Mouse (Mus musculus): Measurements from ENCODE around the gene Olfr493. TPM values are rescaled to one million over a fixed set of nuclear protein-coding genes. Genes with fewer than 3 reads are reported as not detected.

The Olfr493 gene
- polyA plus RNA-seq (2017; shearing (Covaris generic)) = not detected

DNA sequence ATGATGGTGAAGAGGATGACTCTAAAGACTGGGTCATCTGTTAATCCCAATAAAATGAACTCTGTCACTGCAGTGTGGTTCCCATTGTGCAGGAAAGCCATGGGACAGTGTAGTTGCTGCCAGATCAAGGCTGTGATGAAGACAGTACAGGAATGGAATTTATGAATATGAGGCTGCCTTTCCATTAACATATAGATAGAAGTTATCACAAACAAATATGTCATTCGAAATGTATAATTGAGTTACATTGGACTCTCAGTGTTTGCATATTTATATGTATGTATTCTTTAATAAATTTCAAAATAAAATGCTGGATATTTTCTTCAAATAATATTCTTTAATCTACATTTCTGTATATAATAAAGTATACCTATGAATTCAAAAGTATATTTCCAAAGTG, at the start of gene Olfr493:
Olfr493 (minus strand) TSS at position 101 of the 400 bp plus-strand sequence.

GRCm38 (mm10) chr7:108392867-108393266, 46.1 kb upstream of the Olfr493 start, which contains the start of gene Olfr495:
Gene Olfr495, plus strand, starts transcription at chr7:108393167.

DNA sequence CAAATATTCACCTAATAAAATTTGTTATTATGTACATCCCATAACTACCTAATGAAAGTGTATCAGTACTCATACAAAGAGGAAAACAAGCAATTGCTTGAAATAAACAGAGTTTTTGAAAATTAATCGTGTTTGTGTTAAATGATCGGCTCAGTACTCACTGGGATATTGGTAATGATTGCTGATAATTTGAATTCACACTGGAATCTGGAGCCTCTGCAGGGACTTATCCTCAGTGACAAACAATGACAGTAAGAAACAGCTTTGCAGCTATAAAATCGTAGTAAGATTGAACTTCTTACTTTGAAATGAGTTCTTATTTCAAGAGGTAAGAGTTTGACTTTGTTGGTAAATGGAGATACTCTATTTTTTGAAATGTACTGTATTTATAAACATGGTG, 18.3 kb upstream of the Olfr493 start, which contains the start of gene Olfr494:
Olfr494 (plus strand) TSS at position 301 of the 400 bp plus-strand sequence.

GRCm38 (mm10) chr7:108323574-108323973, 23.2 kb downstream of the Olfr493 start, which contains the start of gene Olfr492:
Gene Olfr492, minus strand, starts transcription at chr7:108323674.

GRCm38 (mm10) chr7:108313151-108313550, 33.6 kb downstream of the Olfr493 start, which contains the start of gene Olfr491:
Gene Olfr491, plus strand, starts transcription at chr7:108313451.

Other genes with a start within 250 kb of the Olfr493 start
- 1 to 10 TPM in 1 of 2 experiments, under 1 TPM in 1; 0.14 to 1.3 TPM for gene Olfr482, start 249.4 kb downstream of the Olfr493 start, polyA plus RNA-seq (2017; shearing (Covaris generic))
- gene Olfr483, start 246.1 kb downstream of the Olfr493 start, polyA plus RNA-seq (2017; shearing (Covaris generic)) = under 1 TPM in 1 of 2 experiments, not detected in 1; 0.30 TPM
- not detected for gene Olfr484, start 219.5 kb downstream of the Olfr493 start, polyA plus RNA-seq (2017; shearing (Covaris generic))
- gene Olfr485, start 187.1 kb downstream of the Olfr493 start, polyA plus RNA-seq (2017; shearing (Covaris generic)) = under 1 TPM in 1 of 2 experiments, not detected in 1; 0.17 TPM
- not detected for gene Olfr486, start 174.2 kb downstream of the Olfr493 start, polyA plus RNA-seq (2017; shearing (Covaris generic))
- not detected for gene Olfr487, start 132.3 kb downstream of the Olfr493 start, polyA plus RNA-seq (2017; shearing (Covaris generic))
- under 1 TPM; 0.31 to 0.83 TPM for gene Olfr488, start 88.6 kb downstream of the Olfr493 start, polyA plus RNA-seq (2017; shearing (Covaris generic))
- gene Olfr490, start 58.0 kb downstream of the Olfr493 start, polyA plus RNA-seq (2017; shearing (Covaris generic)) = under 1 TPM in 1 of 2 experiments, not detected in 1; 0.17 TPM
- gene Olfr491, start 33.5 kb downstream of the Olfr493 start, polyA plus RNA-seq (2017; shearing (Covaris generic)) = 1 to 10 TPM in 1 of 2 experiments, not detected in 1; 1.1 TPM
- gene Olfr492, start 23.3 kb downstream of the Olfr493 start, polyA plus RNA-seq (2017; shearing (Covaris generic)) = not detected
- not detected for gene Olfr494, start 18.4 kb upstream of the Olfr493 start, polyA plus RNA-seq (2017; shearing (Covaris generic))
- gene Olfr495, start 46.2 kb upstream of the Olfr493 start, polyA plus RNA-seq (2017; shearing (Covaris generic)) = not detected
- gene Olfr497, start 73.4 kb upstream of the Olfr493 start, polyA plus RNA-seq (2017; shearing (Covaris generic)) = not detected
- not detected for gene Olfr498, start 118.3 kb upstream of the Olfr493 start, polyA plus RNA-seq (2017; shearing (Covaris generic))
- 1 to 10 TPM in 1 of 2 experiments, under 1 TPM in 1; 0.13 to 1.1 TPM for gene Olfr502, start 178.1 kb upstream of the Olfr493 start, polyA plus RNA-seq (2017; shearing (Covaris generic))
- gene Olfr503, start 197.5 kb upstream of the Olfr493 start, polyA plus RNA-seq (2017; shearing (Covaris generic)) = 1 to 10 TPM in 1 of 2 experiments, not detected in 1; 1.2 TPM
- under 1 TPM in 1 of 2 experiments, not detected in 1; 0.75 TPM for gene Olfr504, start 218.8 kb upstream of the Olfr493 start, polyA plus RNA-seq (2017; shearing (Covaris generic))